Mouse (Mus musculus) C2C12 (cell line): ENCODE data around the gene Cox20.
A peak's percentile ranks its signal among the peaks of the same experiment; 100 is the strongest.

Experiments used
- CTCF ChIP-seq: IDR thresholded peaks from one replicate; pipeline ENCODE4 v1.5.1; 2011; ENCODE audit not compliant: control insufficient read depth, insufficient read depth, insufficient read length
- FOSL1 ChIP-seq: IDR thresholded peaks from one replicate; pipeline ENCODE4 v1.8.0; 2011; ENCODE audit warnings: mild to moderate bottlenecking, low read length; ENCODE audit not compliant: poor library complexity, insufficient read depth, severe bottlenecking
- MAX ChIP-seq: IDR thresholded peaks from one replicate; pipeline ENCODE4 v1.6.1; 2011; ENCODE audit warnings: mild to moderate bottlenecking, control low read depth
- MYOD1 ChIP-seq: IDR thresholded peaks from one replicate; pipeline ENCODE4 v1.6.1; 2011; ENCODE audit warnings: low read depth; ENCODE audit not compliant: control insufficient read depth, insufficient read length
- USF1 ChIP-seq: IDR thresholded peaks from one replicate; pipeline ENCODE4 v1.6.1; 2011; ENCODE audit warnings: low read depth, mild to moderate bottlenecking, control low read depth, moderate library complexity

GRCm38 (mm10) chr1:178336289-178336775 is 17.4 kb downstream of the Cox20 start:
- TF ChIP-seq CTCF (no peak), MYOD1 (no peak), FOSL1 (no peak), MAX (peak; percentile 76), USF1 (no peak)
